Mouse (Mus musculus): Measurements from ENCODE around the gene Hist1h2ai. TPM values are rescaled to one million over a fixed set of nuclear protein-coding genes. Genes with fewer than 3 reads are reported as not detected.
"Not testable (repeated sequence)": the region's sequence is repeated elsewhere in the genome, so short reads cannot be mapped to it uniquely, and the experiment has no call there.

The Hist1h2ai gene
- total RNA-seq (2021) = 10 to 100 TPM; 25.2 to 27.6 TPM

- peak; percentile 52 to 61 for DNase-seq (ENCODE audit: extremely low spot score in 1 of 2, low spot score in 1 of 2)
These were observed at the start of gene Hist1h2ai, which contains the start of gene Hist1h2bl for GRCm38 (mm10) chr13:21715864-21716539. TSS of gene Hist1h2ai (plus strand) at chr13:21716422. TSS of gene Hist1h2bl (minus strand) at chr13:21716143.

DNA sequence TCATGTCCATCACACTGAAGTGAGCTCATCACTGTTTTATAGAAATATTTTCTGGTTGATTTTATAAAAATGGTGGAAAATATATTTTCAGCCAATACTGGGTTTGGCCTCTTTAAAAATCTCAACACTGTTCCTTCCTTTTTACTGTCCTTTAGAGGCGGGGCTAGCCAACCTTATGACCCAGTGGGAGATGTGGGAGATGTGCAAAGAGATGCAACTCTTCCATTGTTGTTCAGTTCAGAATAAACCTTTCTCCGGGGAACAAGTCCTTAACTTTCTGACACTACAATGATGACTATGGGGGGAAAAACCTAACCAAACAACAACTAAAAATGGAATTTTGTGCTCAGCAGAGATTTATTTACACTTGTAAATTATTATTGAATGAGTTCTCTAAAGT is 38.9 kb upstream of the Hist1h2ai start, which contains the start of gene Olfr1360:
TSS of gene Olfr1360 (minus strand) at position 101 of the 400 bp plus-strand sequence.
- no peak for DNase-seq (ENCODE audit: extremely low spot score in 1 of 2, low spot score in 1 of 2)

DNA sequence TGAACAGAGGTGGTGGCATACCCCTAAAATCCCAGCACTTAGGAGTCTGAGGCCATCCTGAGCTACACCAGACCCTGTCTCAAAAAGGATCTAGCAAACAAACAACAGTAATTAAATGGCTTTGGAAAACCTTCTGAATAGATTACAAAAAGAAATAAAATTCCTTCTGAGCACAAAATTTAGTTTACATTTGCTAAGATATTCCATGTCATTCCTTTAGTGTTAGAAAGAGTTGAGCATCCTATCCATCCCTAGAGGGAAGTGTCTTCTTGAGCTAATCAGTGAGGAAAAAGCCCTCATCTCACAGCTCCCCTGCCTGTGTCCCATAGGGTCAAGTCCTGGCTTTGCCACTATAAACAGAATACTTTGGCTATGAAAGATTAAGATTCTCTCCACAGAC is 18.4 kb upstream of the Hist1h2ai start, which contains the start of gene Olfr1359:
TSS of gene Olfr1359 (plus strand) at position 301 of the 400 bp plus-strand sequence.
- no peak for DNase-seq (ENCODE audit: extremely low spot score in 1 of 2, low spot score in 1 of 2)

DNA sequence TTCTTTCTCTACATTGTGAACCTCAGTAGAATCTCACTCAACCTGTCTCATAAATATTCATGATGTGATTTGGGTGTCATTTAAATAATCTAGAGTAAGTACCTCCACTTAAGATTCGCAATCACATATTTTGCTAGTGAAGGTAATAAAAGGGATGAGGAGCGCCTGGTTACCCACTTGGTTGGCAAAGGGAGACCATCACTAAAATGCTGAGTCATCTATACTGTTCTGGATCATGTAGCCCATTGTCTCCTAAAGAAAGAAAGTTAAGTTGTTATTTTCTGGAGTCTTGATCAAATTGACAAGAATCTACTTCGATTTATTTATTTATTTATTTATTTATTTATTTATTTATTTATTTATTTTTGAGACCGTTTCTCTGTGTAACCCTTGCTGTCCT is 9.6 kb upstream of the Hist1h2ai start:
- no peak for DNase-seq (ENCODE audit: extremely low spot score in 1 of 2, low spot score in 1 of 2)

- peak; percentile 81 to 92 for DNase-seq (ENCODE audit: extremely low spot score in 1 of 2, low spot score in 1 of 2)
These were observed 6.1 kb upstream of the Hist1h2ai start for GRCm38 (mm10) chr13:21710031-21710711.

DNA sequence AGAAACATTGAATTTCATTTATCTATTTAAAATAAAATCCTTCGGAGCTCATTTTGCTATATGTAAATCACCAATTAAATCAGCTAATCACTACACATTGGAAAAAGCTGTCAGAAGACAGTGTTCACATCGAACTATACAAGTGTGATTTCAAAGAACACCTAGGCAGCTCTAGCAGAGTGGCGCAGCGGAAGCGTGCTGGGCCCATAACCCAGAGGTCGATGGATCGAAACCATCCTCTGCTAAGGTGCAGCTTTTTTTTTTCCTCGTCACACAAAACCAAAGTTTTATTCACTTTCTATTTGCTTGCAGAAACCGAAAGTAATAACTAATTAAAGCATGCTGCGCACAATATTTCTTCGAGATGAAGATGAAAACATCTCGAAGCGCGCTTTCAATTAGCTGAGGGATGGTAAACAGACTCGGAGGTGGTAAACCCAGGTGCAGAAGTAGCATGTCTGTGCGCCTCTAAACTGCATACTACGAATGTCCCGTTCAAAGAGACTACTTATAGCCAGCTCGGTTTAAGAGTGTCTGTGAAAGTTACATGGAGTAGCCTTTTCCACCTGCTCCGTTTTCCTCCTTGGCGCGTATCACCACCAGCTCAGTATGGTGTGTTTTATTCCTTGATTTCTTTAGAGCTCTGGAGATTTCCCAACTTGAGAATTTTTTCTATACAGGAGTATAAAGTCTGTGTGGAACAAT is 5.2 kb upstream of the Hist1h2ai start:
- DNase-seq (ENCODE audit: extremely low spot score in 1 of 2, low spot score in 1 of 2) = peak; percentile 75 to 82

GRCm38 (mm10) chr13:21711698-21712097 is 4.5 kb upstream of the Hist1h2ai start:
- no peak for DNase-seq (ENCODE audit: extremely low spot score in 1 of 2, low spot score in 1 of 2)

- DNase-seq (ENCODE audit: extremely low spot score in 1 of 2, low spot score in 1 of 2) = peak; percentile 28 to 59
These were observed 1.5 kb upstream of the Hist1h2ai start for GRCm38 (mm10) chr13:21714725-21715124.

- peak in 1 of 2 experiments; percentile 5 for DNase-seq (ENCODE audit: extremely low spot score in 1 of 2, low spot score in 1 of 2)
These were observed 925 bp upstream of the Hist1h2ai start for GRCm38 (mm10) chr13:21715131-21715863.

DNA sequence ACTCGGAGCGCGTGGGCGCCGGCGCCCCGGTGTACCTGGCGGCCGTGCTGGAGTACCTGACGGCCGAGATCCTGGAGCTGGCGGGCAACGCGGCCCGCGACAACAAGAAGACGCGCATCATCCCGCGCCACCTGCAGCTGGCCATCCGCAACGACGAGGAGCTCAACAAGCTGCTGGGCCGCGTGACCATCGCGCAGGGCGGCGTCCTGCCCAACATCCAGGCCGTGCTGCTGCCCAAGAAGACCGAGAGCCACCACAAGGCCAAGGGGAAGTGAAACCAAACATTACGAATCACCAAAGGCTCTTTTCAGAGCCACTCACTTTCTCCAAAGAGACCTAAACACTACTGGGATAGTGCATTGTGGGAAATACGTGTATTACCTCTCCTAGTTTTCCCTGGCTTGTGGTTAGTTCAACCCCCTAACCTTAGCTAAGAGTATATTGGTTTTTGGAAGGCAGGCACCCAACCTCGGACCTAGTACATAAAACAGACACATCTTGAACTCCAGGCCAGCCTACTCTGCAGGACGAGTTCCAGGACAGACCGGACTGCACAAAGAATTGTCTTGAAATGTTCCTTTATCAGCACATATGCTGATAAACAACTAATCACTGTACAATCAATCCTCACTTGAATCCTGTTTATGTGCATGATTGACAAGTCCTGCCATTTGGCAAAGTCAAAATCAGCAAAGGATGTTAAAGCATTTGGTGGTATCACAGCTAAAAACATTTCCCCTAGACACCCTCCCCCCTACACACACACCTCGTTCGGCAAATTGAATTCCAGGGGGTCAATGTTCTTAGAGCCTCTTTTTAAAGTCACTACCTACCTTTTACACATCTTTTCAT is 544 bp downstream of the Hist1h2ai start:
- not testable (repeated sequence) for DNase-seq (ENCODE audit: extremely low spot score in 1 of 2, low spot score in 1 of 2)

DNA sequence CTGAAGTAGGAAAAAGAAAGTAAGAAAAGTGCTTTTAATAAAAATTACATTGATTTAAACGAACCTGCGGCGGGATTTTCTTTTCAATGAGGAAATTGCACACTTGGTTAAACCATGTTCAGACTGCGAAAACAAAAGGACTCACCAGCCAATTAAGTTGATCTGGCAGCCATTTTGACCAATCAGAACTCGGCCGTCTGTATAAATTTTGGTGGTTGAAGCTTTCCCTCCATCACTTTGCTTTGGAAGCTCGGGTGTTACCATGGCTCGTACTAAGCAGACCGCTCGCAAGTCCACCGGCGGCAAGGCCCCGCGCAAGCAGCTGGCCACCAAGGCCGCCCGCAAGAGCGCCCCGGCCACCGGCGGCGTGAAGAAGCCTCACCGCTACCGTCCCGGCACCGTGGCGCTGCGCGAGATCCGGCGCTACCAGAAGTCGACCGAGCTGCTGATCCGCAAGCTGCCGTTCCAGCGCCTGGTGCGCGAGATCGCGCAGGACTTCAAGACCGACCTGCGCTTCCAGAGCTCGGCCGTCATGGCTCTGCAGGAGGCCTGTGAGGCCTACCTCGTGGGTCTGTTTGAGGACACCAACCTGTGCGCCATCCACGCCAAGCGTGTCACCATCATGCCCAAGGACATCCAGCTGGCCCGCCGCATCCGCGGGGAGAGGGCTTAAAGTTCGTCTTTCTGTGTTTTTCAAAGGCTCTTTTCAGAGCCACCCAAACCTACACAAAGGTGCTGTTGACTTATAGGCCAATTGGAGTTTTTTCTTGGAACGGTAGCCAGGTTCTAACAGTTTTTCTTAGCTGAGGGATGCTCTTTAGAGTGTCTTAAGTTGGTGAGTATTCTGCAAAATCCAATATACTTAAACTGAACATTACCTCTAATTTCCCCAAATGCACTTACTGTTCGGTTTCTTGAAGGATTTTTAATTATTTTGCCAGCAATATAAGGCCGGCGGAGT is 1.5 kb downstream of the Hist1h2ai start, which contains the start of gene Hist1h3h:
TSS of gene Hist1h3h (plus strand) at position 263 of the 961 bp plus-strand sequence.
- DNase-seq (ENCODE audit: extremely low spot score in 1 of 2, low spot score in 1 of 2) = peak; percentile 66 to 82

DNA sequence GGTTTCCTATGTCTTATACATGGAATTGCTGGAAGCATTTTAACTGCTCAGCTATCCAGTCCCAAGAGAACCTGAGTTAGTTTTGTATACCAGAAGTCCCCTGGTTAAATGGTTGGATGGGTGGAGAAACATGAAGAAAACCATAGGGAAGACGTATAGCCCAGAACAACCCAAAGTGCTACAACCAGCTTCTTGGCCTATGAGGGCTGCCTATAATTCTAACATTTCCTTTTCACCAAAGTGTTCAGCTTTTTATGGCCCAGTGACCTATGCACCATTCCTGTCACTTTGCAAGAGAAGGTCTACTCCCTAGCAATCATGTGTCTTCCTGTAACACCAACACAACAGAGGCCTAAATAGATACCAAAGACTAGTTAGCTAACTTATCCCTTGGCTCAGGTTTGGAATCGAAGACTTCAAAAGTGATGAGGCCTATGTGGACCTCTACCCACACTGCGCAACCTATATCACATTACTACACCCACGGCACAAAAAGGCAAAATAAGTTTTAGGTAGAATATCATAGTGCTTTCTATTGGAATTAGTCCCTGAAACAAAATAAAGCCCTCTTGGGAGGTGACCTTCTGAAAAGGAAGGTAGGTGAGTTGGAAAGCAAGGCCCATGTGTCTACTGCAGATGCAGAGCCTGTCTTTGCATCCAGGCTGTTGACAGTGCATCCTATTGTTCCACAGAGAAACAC is 2.3 kb downstream of the Hist1h2ai start:
- no peak for DNase-seq (ENCODE audit: extremely low spot score in 1 of 2, low spot score in 1 of 2)

GRCm38 (mm10) chr13:21721107-21721756 is 5.0 kb downstream of the Hist1h2ai start:
- not testable (repeated sequence) for DNase-seq (ENCODE audit: extremely low spot score in 1 of 2, low spot score in 1 of 2)

DNA sequence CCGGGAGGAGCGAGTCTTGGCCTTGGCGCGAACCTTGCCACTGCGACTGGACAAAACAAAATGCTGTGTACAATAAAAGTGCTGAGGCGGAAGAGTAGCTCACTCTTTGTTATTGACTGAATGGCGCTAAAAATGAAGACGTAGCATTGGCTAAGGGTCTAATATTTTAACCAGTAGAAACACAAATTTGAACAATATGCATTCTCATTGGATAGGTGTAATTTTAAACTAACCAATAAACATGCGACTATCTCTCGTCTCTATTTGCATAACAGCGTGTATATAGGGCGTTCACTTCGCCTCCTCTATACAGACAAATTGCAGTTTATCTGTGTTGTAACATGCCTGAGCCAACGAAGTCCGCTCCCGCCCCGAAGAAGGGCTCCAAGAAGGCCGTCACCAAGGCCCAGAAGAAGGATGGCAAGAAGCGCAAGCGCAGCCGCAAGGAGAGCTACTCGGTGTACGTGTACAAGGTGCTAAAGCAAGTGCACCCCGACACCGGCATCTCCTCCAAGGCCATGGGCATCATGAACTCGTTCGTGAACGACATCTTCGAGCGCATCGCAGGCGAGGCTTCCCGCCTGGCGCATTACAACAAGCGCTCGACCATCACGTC is 5.6 kb downstream of the Hist1h2ai start, which contains the start of gene Hist1h2bm:
TSS of gene Hist1h2bm (plus strand) at position 288 of the 616 bp plus-strand sequence.
- DNase-seq (ENCODE audit: extremely low spot score in 1 of 2, low spot score in 1 of 2) = peak; percentile 53 to 59

GRCm38 (mm10) chr13:21722373-21722925 is 6.2 kb downstream of the Hist1h2ai start:
- no peak for DNase-seq (ENCODE audit: extremely low spot score in 1 of 2, low spot score in 1 of 2)

Measured in layer of hippocampus, postnatal 25 days (tissue).